Mouse (Mus musculus): ENCODE results near the gene Gm5580. TPM values are rescaled to one million over a fixed set of nuclear protein-coding genes. Genes with fewer than 3 reads are reported as not detected.
"Not testable (repeated sequence)": the region's sequence is repeated elsewhere in the genome, so short reads cannot be mapped to it uniquely, and the experiment has no call there.

The Gm5580 gene
- polyA plus RNA-seq, 1 experiment from 2014 or later: 0.48 TPM

DNA sequence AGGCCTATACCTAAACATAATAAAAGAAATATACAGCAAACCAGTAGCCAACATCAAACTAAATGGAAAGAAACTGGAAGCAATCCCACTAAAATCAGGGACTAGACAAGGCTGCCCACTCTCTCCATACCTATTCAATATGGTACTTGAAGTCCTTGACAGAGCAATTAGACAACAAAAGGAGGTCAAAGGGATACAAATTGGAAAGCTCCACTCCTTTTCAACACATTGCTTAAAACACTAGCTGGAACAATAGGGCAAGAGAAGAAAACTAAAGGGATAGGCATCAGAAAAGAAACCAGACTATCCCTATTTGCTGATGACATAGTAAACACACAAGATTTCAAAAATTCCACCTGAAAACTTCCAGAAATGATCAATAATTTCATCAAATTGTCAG, 50.0 kb downstream of the Gm5580 start:
- H3K36me3 ChIP-seq (ENCODE audit: control insufficient read depth, insufficient read depth, low read length); H3K27ac ChIP-seq (ENCODE audit: low read depth, low read length); H3K9ac ChIP-seq (ENCODE audit: low read length); H3K4me1 ChIP-seq (ENCODE audit: control insufficient read depth, insufficient read depth, low read length); H3K4me3 ChIP-seq (ENCODE audit: low read depth, low read length); H3K9me3 ChIP-seq (replicated peaks; ENCODE audit: control insufficient read depth, low read length); DNase-seq (ENCODE audit: low spot score); ATAC-seq; H3K27me3 ChIP-seq (replicated peaks; ENCODE audit: control insufficient read depth, insufficient read depth, low read length); H3K4me2 ChIP-seq (ENCODE audit: low read length): not testable (repeated sequence)

Other genes with a start within 250 kb of the Gm5580 start
- gene March8, start 213.1 kb upstream of the Gm5580 start, polyA plus RNA-seq (2014; fragmentation: Nextera tagmentation; extraction: Ambion mirVana): 47.0 and 49.0 TPM in 2 replicates
- 0.50 and 0.74 TPM in 2 replicates for gene Alox5, start 90.0 kb upstream of the Gm5580 start, polyA plus RNA-seq (2014; fragmentation: Nextera tagmentation; extraction: Ambion mirVana)
- gene Olfr211, start 62.0 kb upstream of the Gm5580 start, polyA plus RNA-seq (2014; fragmentation: Nextera tagmentation; extraction: Ambion mirVana): not detected in 2 replicates
- gene Olfr212, start 44.6 kb upstream of the Gm5580 start, polyA plus RNA-seq (2014; fragmentation: Nextera tagmentation; extraction: Ambion mirVana): not detected in 2 replicates
- not detected in 2 replicates for gene Olfr213, start 12.7 kb upstream of the Gm5580 start, polyA plus RNA-seq (2014; fragmentation: Nextera tagmentation; extraction: Ambion mirVana)
- gene Olfr214, start 3.1 kb downstream of the Gm5580 start, polyA plus RNA-seq (2014; fragmentation: Nextera tagmentation; extraction: Ambion mirVana): not detected in 2 replicates
- not detected in 2 replicates for gene Olfr215, start 33.1 kb downstream of the Gm5580 start, polyA plus RNA-seq (2014; fragmentation: Nextera tagmentation; extraction: Ambion mirVana)
- gene Zfp422, start 77.9 kb downstream of the Gm5580 start, polyA plus RNA-seq (2014; fragmentation: Nextera tagmentation; extraction: Ambion mirVana): 258 and 271 TPM in 2 replicates
- 6.6 and 7.1 TPM in 2 replicates for gene Depp1, start 99.5 kb downstream of the Gm5580 start, polyA plus RNA-seq (2014; fragmentation: Nextera tagmentation; extraction: Ambion mirVana)
- gene Rassf4, start 122.8 kb downstream of the Gm5580 start, polyA plus RNA-seq (2014; fragmentation: Nextera tagmentation; extraction: Ambion mirVana): 12.7 and 13.8 TPM in 2 replicates
- 0.80 and 0.83 TPM in 2 replicates for gene Tmem72, start 165.8 kb downstream of the Gm5580 start, polyA plus RNA-seq (2014; fragmentation: Nextera tagmentation; extraction: Ambion mirVana)

Data from forebrain, embryonic 14.5 days (tissue).